ENCODE assay signal across 8 mouse cellular contexts in the genomic region with DNA sequence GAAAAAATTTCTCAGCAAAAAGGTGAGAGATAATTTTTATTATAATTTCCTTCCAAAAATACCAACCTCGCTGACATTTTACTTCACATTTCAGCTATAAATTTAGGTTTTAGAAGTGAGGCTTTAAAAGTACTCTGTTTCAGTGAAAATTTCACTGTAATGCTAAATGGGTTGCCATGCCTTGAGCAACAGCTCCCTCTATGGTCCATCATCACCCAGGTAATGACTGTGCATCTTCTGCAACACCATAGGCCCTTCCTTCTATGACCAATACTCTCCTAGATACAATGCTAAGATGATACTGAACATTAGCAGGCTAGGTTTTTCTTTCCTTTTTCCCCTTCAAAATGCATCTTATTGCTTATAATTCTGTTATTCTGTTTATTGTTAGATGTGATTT.
A peak's percentile ranks its signal among the peaks of the same experiment; 100 is the strongest.
DNase-seq lines count a peak whose midpoint lies in the region; ATAC-seq lines count a peak whose summit lies in the region.

No protein-coding gene starts in this region.

- peak; percentile 63; the same call in 1 of the 2 replicates for ATAC-seq in common myeloid progenitor, adult 5-6 weeks (replicated peaks; ENCODE audit: low read depth, poor library complexity, severe bottlenecking)
- no peak for ATAC-seq in activated CD4-positive, CD25-positive, alpha-beta regulatory T cell, adult 4 months

- intact Hi-C loops in gastrocnemius, postnatal 14 days (cut with DNase I; ENCODE audit: low total_unique reads), result no loop called here

- DNase-seq in adrenal gland, postnatal 14 days, result peak; percentile 9
- no peak for DNase-seq in adrenal gland, adult 8-10 months
- DNase-seq in 416B (ENCODE audit: low read depth), result peak; percentile 46
- peak; percentile 9 for DNase-seq in gastrocnemius, postnatal 14 days
- peak; percentile 73 to 86 for DNase-seq in left cerebral cortex, adult 9 months (ENCODE audit: low spot score in 2 of 2)
- DNase-seq in retina, postnatal 7 days (ENCODE audit: low read depth, low spot score), result peak; percentile 16
